Mouse (Mus musculus) bone marrow, adult 2 months (tissue): Measurements from ENCODE around the gene Kyat3.
"Not testable (repeated sequence)": the region's sequence is repeated elsewhere in the genome, so short reads cannot be mapped to it uniquely, and the experiment has no call there.

Experiments used
- CTCF ChIP-seq: fragments of 200-500 bp; IDR thresholded peaks from 2 replicates; pipeline ENCODE4 v1.5.1; 2011; ENCODE audit warnings: low read length, control low read depth; ENCODE audit not compliant: control insufficient read depth, insufficient read depth
- POLR2A ChIP-seq: fragments of 200-500 bp; IDR thresholded peaks from 2 replicates; pipeline ENCODE4 v1.6.1; 2011; ENCODE audit warnings: low read depth, mild to moderate bottlenecking, control low read depth, low read length, borderline replicate concordance; ENCODE audit not compliant: control insufficient read depth

DNA sequence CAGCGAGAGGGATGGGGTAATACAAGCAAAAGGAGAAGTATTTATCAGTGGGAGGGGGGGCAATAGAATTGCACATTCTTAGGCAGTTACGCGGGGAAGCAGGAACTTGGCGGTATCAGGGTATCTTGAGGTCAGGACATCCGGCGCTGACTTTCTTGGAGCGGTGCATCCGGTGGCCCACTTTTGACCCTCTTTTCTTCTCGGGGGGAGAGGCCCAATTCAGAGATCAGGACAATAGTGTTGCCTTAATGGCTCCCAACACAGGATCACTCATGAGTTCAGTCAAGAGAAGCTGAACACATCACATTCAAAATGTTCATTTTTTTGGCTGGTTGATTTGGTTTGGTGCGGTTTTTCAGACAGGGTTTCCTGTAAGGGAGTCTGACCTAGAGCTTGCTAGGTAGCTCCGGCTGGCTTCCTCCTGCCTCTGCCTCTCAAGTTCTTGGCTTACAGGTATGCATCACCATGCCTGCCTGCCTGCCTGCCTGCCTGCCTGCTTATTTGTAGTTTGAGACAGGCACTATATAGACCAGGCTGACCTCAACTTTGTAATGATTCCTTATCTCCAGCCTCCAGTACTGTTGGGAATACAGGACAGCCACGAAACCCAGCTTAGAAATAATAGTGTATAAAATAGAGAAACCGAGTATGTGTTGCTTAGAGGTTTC, 7.5 kb downstream of the Kyat3 start:
- not testable (repeated sequence) for TF ChIP-seq POLR2A, CTCF
